14 mouse cellular contexts compared by ENCODE assay signal in the genomic region with DNA sequence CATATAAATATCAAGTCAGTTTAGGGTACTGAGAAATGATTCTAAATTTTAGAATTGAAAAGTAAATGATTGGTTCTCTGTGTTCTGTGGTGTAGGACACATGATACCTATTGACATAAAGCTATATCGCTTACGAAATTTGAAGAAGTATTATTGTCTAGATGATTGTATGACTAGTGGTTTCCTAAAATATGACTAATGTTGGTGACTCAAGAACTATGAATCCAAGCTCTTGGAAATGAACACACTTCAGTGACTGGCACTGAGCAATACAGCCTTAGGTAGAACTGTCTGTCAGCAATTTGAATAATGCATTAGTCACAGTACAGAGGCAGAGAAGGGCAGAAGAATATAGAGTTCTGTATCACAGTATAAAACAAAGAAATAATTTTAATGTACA.
"Had no signal": no experiment of that assay in that cellular context is flagged by ENCODE, and none has a peak within 500 bp of the region (broad histone marks: within the 10 kb centered on the region; RNA-seq: fewer than 3 reads in every experiment).

No protein-coding gene starts in this region.

- H3K27me3 ChIP-seq: midbrain, embryonic 13.5 days; midbrain, embryonic 15.5 days; neural tube, embryonic 12.5 days; stomach, embryonic 15.5 days had no signal

- DNase-seq: lung, adult 18-20 months; lung, embryonic 14.5 days; lung, postnatal 10 days; lung, postnatal 4 days; right cerebral cortex, postnatal 14 days; thymus, adult 2 months; thymus, postnatal 25 days; thymus, postnatal 4 days had no signal

- H3K9me3 ChIP-seq: midbrain, embryonic 13.5 days; midbrain, embryonic 15.5 days; neural tube, embryonic 12.5 days; stomach, embryonic 15.5 days had no signal

- H3K27ac ChIP-seq: midbrain, embryonic 13.5 days; midbrain, embryonic 15.5 days; neural tube, embryonic 12.5 days; stomach, embryonic 15.5 days; stomach, postnatal 0 days had no signal

- H3K4me1 ChIP-seq: midbrain, embryonic 13.5 days; midbrain, embryonic 15.5 days; neural tube, embryonic 12.5 days; stomach, embryonic 15.5 days had no signal

- H3K36me3 ChIP-seq: midbrain, embryonic 13.5 days; midbrain, embryonic 15.5 days; neural tube, embryonic 12.5 days; stomach, embryonic 15.5 days had no signal

- H3K4me3 ChIP-seq: midbrain, embryonic 13.5 days; midbrain, embryonic 15.5 days; neural tube, embryonic 12.5 days; stomach, embryonic 15.5 days had no signal

- H3K4me2 ChIP-seq: lung, embryonic 14.5 days; midbrain, embryonic 11.5 days; midbrain, embryonic 13.5 days; midbrain, embryonic 15.5 days; neural tube, embryonic 12.5 days; stomach, embryonic 15.5 days had no signal
